Mouse (Mus musculus) left cerebral cortex, postnatal 10 days (tissue): Measurements from ENCODE around the gene Spag17. TPM values are rescaled to one million over a fixed set of nuclear protein-coding genes. Genes with fewer than 3 reads are reported as not detected.

Source experiments
- DNase-seq, 2 experiments: peaks; one replicate each; pipeline ENCODE4 v3.0.0; 2021 to 2022; ENCODE audit warnings: low spot score in 2 of 2, mixed read lengths in 1 of 2; ENCODE audit errors: extremely low spot score in 1 of 2
- intact Hi-C: fragments of 180-260 bp; cut with DNase I; formaldehyde crosslinking; loops from one replicate; pipeline ENCODE4 v1.15.1; 2025
- total RNA-seq, 2 experiments: library from RNA; stranded (reverse); gene quantifications; 2 replicates each; pipeline ENCODE4 v1.2.3; 2021

The Spag17 gene
- total RNA-seq, 2 experiments from 2014 or later: 0.56 to 0.61 TPM

GRCm38 (mm10) chr3:100160682-100161445 lies 275.7 kb downstream of the Spag17 start:
- no peak for DNase-seq
- intact Hi-C loops: no loop called here

- intact Hi-C loops: no loop called here
- no peak for DNase-seq
Measured at GRCm38 (mm10) chr3:100161665-100162314, 276.6 kb downstream of the Spag17 start.

- DNase-seq: peak; percentile 95 to 96
- intact Hi-C loops: no loop called here
Measured at GRCm38 (mm10) chr3:100162315-100163105, 277.3 kb downstream of the Spag17 start, which contains the start of the genes Gdap2 and Wdr3. Gene Gdap2, plus strand, starts transcription at chr3:100162381. Gene Wdr3, minus strand, starts transcription at chr3:100162407.

- no peak for DNase-seq
- intact Hi-C loops: no loop called here
Measured at GRCm38 (mm10) chr3:100163556-100163955, 278.4 kb downstream of the Spag17 start.

DNA sequence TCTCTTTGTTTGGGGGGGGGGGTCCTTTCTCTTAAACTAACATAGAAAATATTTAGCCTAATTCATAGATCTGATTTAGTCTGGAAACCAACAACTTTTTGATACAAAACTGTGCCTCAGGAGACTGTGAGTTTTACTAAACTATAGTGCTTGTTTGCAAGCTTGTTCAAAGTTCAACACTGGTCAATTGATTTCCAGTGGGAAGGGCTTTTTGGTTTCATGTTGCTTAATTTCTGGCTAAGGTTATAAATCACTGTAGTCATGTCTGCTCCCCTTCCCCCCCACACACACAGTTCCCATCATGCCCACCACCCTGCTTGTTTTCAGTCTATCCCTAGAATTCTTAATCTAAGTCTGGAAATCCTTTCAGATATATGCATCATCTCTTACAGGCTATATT lies 279.8 kb downstream of the Spag17 start:
- DNase-seq: no peak
- intact Hi-C loops: no loop called here

DNA sequence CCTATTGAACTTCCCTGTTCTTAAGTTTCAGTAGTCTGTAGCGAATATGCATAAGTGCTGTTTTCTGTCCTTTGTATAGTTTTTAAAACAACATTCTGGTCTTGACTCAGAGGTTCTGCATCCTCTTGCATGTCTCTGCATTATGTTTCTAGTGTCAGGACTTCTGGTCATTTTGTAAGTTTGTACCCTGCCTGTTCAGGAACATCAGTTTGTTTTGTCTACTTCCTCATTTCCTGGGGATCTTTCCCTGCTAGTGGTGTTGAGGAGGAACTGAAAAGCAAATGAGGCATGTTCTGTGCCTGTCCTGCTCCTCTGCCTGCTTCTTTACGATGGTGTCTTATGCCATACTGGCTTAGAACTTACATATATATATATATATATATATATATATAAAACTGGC lies 290.8 kb downstream of the Spag17 start:
- intact Hi-C loops: no loop called here

GRCm38 (mm10) chr3:100180471-100180870 lies 295.3 kb downstream of the Spag17 start:
- intact Hi-C loops: loop anchor here (5.0 kb wide), 1 partner anchor 33 kb away; no protein-coding TSS in a partner anchor
- DNase-seq: no peak

More for the DNA sequence above, 290.8 kb downstream of the Spag17 start:
- DNase-seq: no peak

DNA sequence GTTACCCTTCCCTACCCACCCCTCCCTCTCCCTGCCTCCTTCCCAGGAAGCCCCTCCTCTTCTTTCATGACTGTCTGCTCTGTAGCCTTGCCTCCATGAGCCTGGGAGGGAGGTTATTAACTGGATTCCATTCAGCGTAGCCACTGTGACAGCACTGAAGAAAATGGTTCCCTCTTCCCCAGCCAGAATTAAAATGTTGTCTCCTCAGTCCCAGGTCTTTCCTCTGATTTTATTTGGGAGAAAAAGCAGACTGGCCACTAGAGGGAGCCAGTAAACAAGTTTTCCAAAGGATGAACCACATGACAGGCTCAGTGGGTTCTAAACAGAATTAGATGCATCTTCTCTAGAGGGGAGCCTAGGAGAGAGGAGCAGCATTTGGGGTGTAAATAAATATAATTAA lies 304.2 kb downstream of the Spag17 start:
- intact Hi-C loops: no loop called here
- DNase-seq: peak; percentile 54 to 82

GRCm38 (mm10) chr3:100189861-100190260 lies 304.7 kb downstream of the Spag17 start:
- no peak for DNase-seq
- intact Hi-C loops: loop anchor here (5.0 kb wide), 1 partner anchor 377 kb away; no protein-coding TSS in a partner anchor
